Mouse (Mus musculus) bone marrow macrophage, adult 2 months (primary cell): ENCODE measurements around the gene Shc2.

Experiments used
- CTCF ChIP-seq: IDR thresholded peaks from 2 replicates; pipeline ENCODE4 v1.5.1; 2012; ENCODE audit warnings: low read depth, mild to moderate bottlenecking, low read length, moderate library complexity
- POLR2A ChIP-seq: IDR thresholded peaks from 2 replicates; pipeline ENCODE4 v1.6.1; 2012; ENCODE audit warnings: mild to moderate bottlenecking, low read depth, low read length, borderline replicate concordance

GRCm38 (mm10) chr10:79625398-79625797, 12.3 kb downstream of the Shc2 start:
- TF ChIP-seq CTCF (no peak), POLR2A (no peak)
